Mouse (Mus musculus): ENCODE results near the gene Zmiz1.

DNA sequence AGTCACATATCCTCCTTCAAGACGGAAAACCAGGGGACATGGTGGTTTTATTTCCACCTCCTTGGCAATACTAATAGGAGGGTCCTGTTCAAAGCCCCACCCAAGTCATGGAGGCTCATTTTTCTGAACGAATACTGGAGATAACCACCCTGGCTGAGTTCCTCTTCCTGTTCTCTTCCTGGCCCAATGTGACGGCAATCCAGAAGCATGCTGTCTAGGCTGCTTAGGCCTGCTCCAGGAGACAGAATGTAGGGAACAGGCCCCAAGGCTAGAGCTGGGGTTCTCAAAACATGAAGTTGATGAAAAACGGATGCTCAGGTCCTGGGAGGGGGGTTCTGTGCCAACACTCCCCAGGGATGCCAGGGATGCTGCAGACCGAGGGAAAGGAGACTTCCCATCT is 17.5 kb upstream of the Zmiz1 start:
- TF ChIP-seq POLR2A (IDR thresholded peaks at IDR 0.05; ENCODE audit: borderline replicate concordance, extremely low read depth, low read depth, low read length) (no peak), CTCF (IDR thresholded peaks at IDR 0.05; ENCODE audit: insufficient read depth, low read length) (no peak)
